Mouse (Mus musculus): ENCODE measurements around the gene Pygm.

The Pygm gene

GRCm38 (mm10) chr19:6384128-6384527, at the start of gene Pygm:
Gene Pygm, plus strand, starts transcription at chr19:6384399.
- peak; percentile 36 for DNase-seq (ENCODE audit: extremely low spot score)

- peak; percentile 92 for DNase-seq (ENCODE audit: extremely low spot score)
Measured at GRCm38 (mm10) chr19:6334673-6335457, 49.3 kb upstream of the Pygm start, which contains the start of gene Men1. Gene Men1, plus strand, starts transcription at chr19:6334979.

GRCm38 (mm10) chr19:6335458-6335827, 48.8 kb upstream of the Pygm start:
- DNase-seq (ENCODE audit: extremely low spot score): peak; percentile 31

- no peak for DNase-seq (ENCODE audit: extremely low spot score)
Measured at GRCm38 (mm10) chr19:6336920-6337319, 47.3 kb upstream of the Pygm start.

GRCm38 (mm10) chr19:6338171-6338570, 46.0 kb upstream of the Pygm start:
- no peak for DNase-seq (ENCODE audit: extremely low spot score)

- no peak for DNase-seq (ENCODE audit: extremely low spot score)
Measured at GRCm38 (mm10) chr19:6338716-6339115, 45.5 kb upstream of the Pygm start.

- no peak for DNase-seq (ENCODE audit: extremely low spot score)
Measured at GRCm38 (mm10) chr19:6339191-6339590, 45.0 kb upstream of the Pygm start.

GRCm38 (mm10) chr19:6339890-6340504, 44.2 kb upstream of the Pygm start:
- no peak for DNase-seq (ENCODE audit: extremely low spot score)

- DNase-seq (ENCODE audit: extremely low spot score): peak; percentile 82
Measured at GRCm38 (mm10) chr19:6340524-6341452, 43.4 kb upstream of the Pygm start, which contains the start of gene Map4k2. Gene Map4k2, plus strand, starts transcription at chr19:6341135.

GRCm38 (mm10) chr19:6341453-6342077, 42.6 kb upstream of the Pygm start:
- DNase-seq (ENCODE audit: extremely low spot score): no peak

- no peak for DNase-seq (ENCODE audit: extremely low spot score)
Measured at GRCm38 (mm10) chr19:6342276-6342933, 41.8 kb upstream of the Pygm start.

- DNase-seq (ENCODE audit: extremely low spot score): no peak
Measured at GRCm38 (mm10) chr19:6343066-6343925, 40.9 kb upstream of the Pygm start.

- DNase-seq (ENCODE audit: extremely low spot score): no peak
Measured at GRCm38 (mm10) chr19:6343996-6344395, 40.2 kb upstream of the Pygm start.

GRCm38 (mm10) chr19:6346023-6346422, 38.2 kb upstream of the Pygm start:
- no peak for DNase-seq (ENCODE audit: extremely low spot score)

- DNase-seq (ENCODE audit: extremely low spot score): no peak
Measured at GRCm38 (mm10) chr19:6346661-6347060, 37.5 kb upstream of the Pygm start.

- DNase-seq (ENCODE audit: extremely low spot score): no peak
Measured at GRCm38 (mm10) chr19:6347615-6348014, 36.6 kb upstream of the Pygm start.

GRCm38 (mm10) chr19:6348717-6349116, 35.5 kb upstream of the Pygm start:
- peak; percentile 24 for DNase-seq (ENCODE audit: extremely low spot score)

GRCm38 (mm10) chr19:6349215-6349983, 34.8 kb upstream of the Pygm start:
- peak; percentile 57 for DNase-seq (ENCODE audit: extremely low spot score)

GRCm38 (mm10) chr19:6351431-6352106, 32.6 kb upstream of the Pygm start:
- DNase-seq (ENCODE audit: extremely low spot score): no peak

Measured in embryo, embryonic 9.5 days (tissue).